Mouse (Mus musculus): ENCODE data around the gene Vav2.

- TF ChIP-seq CTCF (IDR thresholded peaks at IDR 0.05; ENCODE audit: insufficient read depth, low read length) (no peak), POLR2A (IDR thresholded peaks at IDR 0.05; ENCODE audit: borderline replicate concordance, extremely low read depth, low read depth, low read length) (no peak)
Observed at GRCm38 (mm10) chr2:27471170-27471584, 44.3 kb upstream of the Vav2 start.
